Mouse (Mus musculus): ENCODE measurements around the gene Ist1. TPM values are rescaled to one million over a fixed set of nuclear protein-coding genes. Genes with fewer than 3 reads are reported as not detected.
A peak's percentile ranks its signal among the peaks of the same experiment; 100 is the strongest.

The Ist1 gene
- polyA plus RNA-seq, 1 experiment from 2014 or later, result 187 TPM

GRCm38 (mm10) chr8:109707921-109708320, 14.9 kb upstream of the Ist1 start:
- ATAC-seq, result no peak
- no peak overlapping the region for H3K4me3 ChIP-seq (replicated peaks; ENCODE audit: low read length)
- no peak overlapping the region for H3K4me2 ChIP-seq (ENCODE audit: low read length)
- no peak overlapping the region for H3K9ac ChIP-seq (replicated peaks; ENCODE audit: low read depth, low read length)
- no peaks in the 10 kb centered on the region for H3K27me3 ChIP-seq (replicated peaks; ENCODE audit: control insufficient read depth, insufficient read depth, low read length)
- H3K4me1 ChIP-seq (replicated peaks; ENCODE audit: control insufficient read depth, insufficient read depth, low read length), result peaks cover 32% of the 10 kb centered on the region
- no peaks in the 10 kb centered on the region for H3K9me3 ChIP-seq (ENCODE audit: control insufficient read depth, low read length)
- H3K27ac ChIP-seq (ENCODE audit: low read length), result no peak overlapping the region
- H3K36me3 ChIP-seq (ENCODE audit: control insufficient read depth, insufficient read depth), result peaks cover 33% of the 10 kb centered on the region
- 96% methylated on average over 4 of the region's 4 CpGs for WGBS

GRCm38 (mm10) chr8:109706874-109707237, 13.8 kb upstream of the Ist1 start:
- ATAC-seq, result 0 out of 2 replicates have a peak, but pooled peaks have one; percentile 16
- H3K4me3 ChIP-seq (replicated peaks; ENCODE audit: low read length), result peak overlapping the region; percentile 94

GRCm38 (mm10) chr8:109706076-109706873, 13.2 kb upstream of the Ist1 start:
- H3K27me3 ChIP-seq (replicated peaks; ENCODE audit: control insufficient read depth, insufficient read depth, low read length), result no peaks in the 10 kb centered on the region
- peak overlapping the region; percentile 97 for H3K27ac ChIP-seq (ENCODE audit: low read length)
- peak overlapping the region; percentile 86 for H3K4me2 ChIP-seq (ENCODE audit: low read length)
- H3K9me3 ChIP-seq (ENCODE audit: control insufficient read depth, low read length), result no peaks in the 10 kb centered on the region
- H3K4me3 ChIP-seq (replicated peaks; ENCODE audit: low read length), result peak overlapping the region; percentile 94
- peaks cover 32% of the 10 kb centered on the region for H3K4me1 ChIP-seq (replicated peaks; ENCODE audit: control insufficient read depth, insufficient read depth, low read length)
- WGBS, result 2% methylated on average over 25 of the region's 30 CpGs
- peaks cover 20% of the 10 kb centered on the region for H3K36me3 ChIP-seq (ENCODE audit: control insufficient read depth, insufficient read depth)
- H3K9ac ChIP-seq (replicated peaks; ENCODE audit: low read depth, low read length), result peak overlapping the region; percentile 100
- ATAC-seq, result peak; percentile 36

More at GRCm38 (mm10) chr8:109706874-109707237, 13.8 kb upstream of the Ist1 start:
- H3K27me3 ChIP-seq (replicated peaks; ENCODE audit: control insufficient read depth, insufficient read depth, low read length), result no peaks in the 10 kb centered on the region
- H3K27ac ChIP-seq (ENCODE audit: low read length), result no peak overlapping the region
- peaks cover 26% of the 10 kb centered on the region for H3K36me3 ChIP-seq (ENCODE audit: control insufficient read depth, insufficient read depth)
- H3K9ac ChIP-seq (replicated peaks; ENCODE audit: low read depth, low read length), result peak overlapping the region; percentile 100
- H3K4me1 ChIP-seq (replicated peaks; ENCODE audit: control insufficient read depth, insufficient read depth, low read length), result peaks cover 32% of the 10 kb centered on the region
- WGBS, result 7% methylated on average over 2 of the region's 2 CpGs
- H3K9me3 ChIP-seq (ENCODE audit: control insufficient read depth, low read length), result no peaks in the 10 kb centered on the region
- H3K4me2 ChIP-seq (ENCODE audit: low read length), result peak overlapping the region; percentile 86

- H3K9me3 ChIP-seq (ENCODE audit: control insufficient read depth, low read length), result no peaks in the 10 kb centered on the region
- peak within 1 kb of the TSS; percentile 100 for H3K9ac ChIP-seq (replicated peaks; ENCODE audit: low read depth, low read length)
- peak within 1 kb of the TSS; percentile 94 for H3K4me3 ChIP-seq (replicated peaks; ENCODE audit: low read length)
- peak within 1 kb of the TSS; percentile 97 for H3K27ac ChIP-seq (ENCODE audit: low read length)
- peaks cover 32% of the 10 kb centered on the region for H3K4me1 ChIP-seq (replicated peaks; ENCODE audit: control insufficient read depth, insufficient read depth, low read length)
- H3K4me2 ChIP-seq (ENCODE audit: low read length), result peak within 1 kb of the TSS; percentile 86
- H3K36me3 ChIP-seq (ENCODE audit: control insufficient read depth, insufficient read depth), result peaks cover 14% of the 10 kb centered on the region
- under 1% methylated on average over 58 of the region's 100 CpGs for WGBS
- H3K27me3 ChIP-seq (replicated peaks; ENCODE audit: control insufficient read depth, insufficient read depth, low read length), result no peaks in the 10 kb centered on the region
- peak; percentile 85 for ATAC-seq
Measured at GRCm38 (mm10) chr8:109705320-109706075, 12.4 kb upstream of the Ist1 start, which contains the start of gene Zfp821. Gene Zfp821 (plus strand): TSS chr8:109705546.

- no peaks in the 10 kb centered on the region for H3K9me3 ChIP-seq (ENCODE audit: control insufficient read depth, low read length)
- H3K4me3 ChIP-seq (replicated peaks; ENCODE audit: low read length), result peak overlapping the region; percentile 94
- 10% methylated on average over 24 of the region's 24 CpGs for WGBS
- H3K36me3 ChIP-seq (ENCODE audit: control insufficient read depth, insufficient read depth), result peaks cover 10% of the 10 kb centered on the region; the same call in 1 of the 2 replicates
- H3K27ac ChIP-seq (ENCODE audit: low read length), result no peak overlapping the region
- H3K9ac ChIP-seq (replicated peaks; ENCODE audit: low read depth, low read length), result peak overlapping the region; percentile 100
- no peaks in the 10 kb centered on the region for H3K27me3 ChIP-seq (replicated peaks; ENCODE audit: control insufficient read depth, insufficient read depth, low read length)
- no peak for ATAC-seq
- H3K4me2 ChIP-seq (ENCODE audit: low read length), result peak overlapping the region; percentile 56
- H3K4me1 ChIP-seq (replicated peaks; ENCODE audit: control insufficient read depth, insufficient read depth, low read length), result peaks cover 32% of the 10 kb centered on the region
Measured at GRCm38 (mm10) chr8:109704565-109705319, 11.7 kb upstream of the Ist1 start.

GRCm38 (mm10) chr8:109698477-109698876, 5.4 kb upstream of the Ist1 start:
- H3K4me2 ChIP-seq (ENCODE audit: low read length), result no peak overlapping the region
- H3K36me3 ChIP-seq (ENCODE audit: control insufficient read depth, insufficient read depth), result no peaks in the 10 kb centered on the region
- H3K9ac ChIP-seq (replicated peaks; ENCODE audit: low read depth, low read length), result no peak overlapping the region
- no peaks in the 10 kb centered on the region for H3K27me3 ChIP-seq (replicated peaks; ENCODE audit: control insufficient read depth, insufficient read depth, low read length)
- no peak overlapping the region for H3K4me3 ChIP-seq (replicated peaks; ENCODE audit: low read length)
- no peaks in the 10 kb centered on the region for H3K9me3 ChIP-seq (ENCODE audit: control insufficient read depth, low read length)
- 74% methylated on average over 3 of the region's 3 CpGs for WGBS
- peaks cover 5% of the 10 kb centered on the region; the same call in 1 of the 2 replicates for H3K4me1 ChIP-seq (replicated peaks; ENCODE audit: control insufficient read depth, insufficient read depth, low read length)
- ATAC-seq, result no peak
- no peak overlapping the region for H3K27ac ChIP-seq (ENCODE audit: low read length)

- no peak for ATAC-seq
- Histone ChIP-seq H3K9ac (replicated peaks; ENCODE audit: low read depth, low read length) (no peak overlapping the region), H3K4me1 (replicated peaks; ENCODE audit: control insufficient read depth, insufficient read depth, low read length) (peaks cover 5% of the 10 kb centered on the region; the same call in 1 of the 2 replicates), H3K9me3 (ENCODE audit: control insufficient read depth, low read length) (no peaks in the 10 kb centered on the region), H3K36me3 (ENCODE audit: control insufficient read depth, insufficient read depth) (no peaks in the 10 kb centered on the region), H3K4me3 (replicated peaks; ENCODE audit: low read length) (no peak overlapping the region), H3K27me3 (replicated peaks; ENCODE audit: control insufficient read depth, insufficient read depth, low read length) (no peaks in the 10 kb centered on the region), H3K27ac (ENCODE audit: low read length) (no peak overlapping the region), H3K4me2 (ENCODE audit: low read length) (no peak overlapping the region)
- WGBS, result 70% methylated on average over 1 of the region's 1 CpGs
Measured at GRCm38 (mm10) chr8:109697754-109698153, 4.7 kb upstream of the Ist1 start.

GRCm38 (mm10) chr8:109694154-109694553, 1.1 kb upstream of the Ist1 start:
- ATAC-seq, result no peak
- 60% methylated on average over 6 of the region's 6 CpGs for WGBS
- Histone ChIP-seq H3K27me3 (replicated peaks; ENCODE audit: control insufficient read depth, insufficient read depth, low read length) (no peaks in the 10 kb centered on the region), H3K4me3 (replicated peaks; ENCODE audit: low read length) (no peak overlapping the region), H3K36me3 (ENCODE audit: control insufficient read depth, insufficient read depth) (no peaks in the 10 kb centered on the region), H3K4me1 (replicated peaks; ENCODE audit: control insufficient read depth, insufficient read depth, low read length) (peaks cover 19% of the 10 kb centered on the region), H3K9ac (replicated peaks; ENCODE audit: low read depth, low read length) (no peak overlapping the region), H3K9me3 (ENCODE audit: control insufficient read depth, low read length) (no peaks in the 10 kb centered on the region), H3K4me2 (ENCODE audit: low read length) (peak overlapping the region; percentile 69; the same call in 1 of the 2 replicates), H3K27ac (ENCODE audit: low read length) (no peak overlapping the region)

All from forebrain, embryonic 16.5 days (tissue).